Mouse (Mus musculus): ENCODE measurements around the gene Rnf213. TPM values are rescaled to one million over a fixed set of nuclear protein-coding genes. Genes with fewer than 3 reads are reported as not detected.

Rnf213 gene
- polyA plus RNA-seq, 1 experiment from 2014 or later, result 1.0 TPM

GRCm38 (mm10) chr11:119393483-119393804 lies 544 bp downstream of the Rnf213 start:
- H3K27me3 ChIP-seq (ENCODE audit: low read depth, poor library complexity, severe bottlenecking), result peaks cover 93% of the 10 kb centered on the region
- WGBS, result 26% methylated on average over 7 of the region's 7 CpGs
- no peak for DNase-seq (ENCODE audit: low spot score)

GRCm38 (mm10) chr11:119394210-119394609 lies 1.3 kb downstream of the Rnf213 start:
- Histone ChIP-seq H3K36me3 (no peaks in the 10 kb centered on the region), H3K4me3 (no peak overlapping the region), H3K27ac (replicated peaks) (no peak overlapping the region), H3K4me1 (peaks cover 45% of the 10 kb centered on the region), H3K27me3 (ENCODE audit: low read depth, poor library complexity, severe bottlenecking) (peaks cover 85% of the 10 kb centered on the region), H3K9me3 (replicated peaks) (no peaks in the 10 kb centered on the region)
- DNase-seq (ENCODE audit: low spot score), result no peak
- 36% methylated on average over 6 of the region's 6 CpGs for WGBS

More at GRCm38 (mm10) chr11:119393483-119393804, 544 bp downstream of the Rnf213 start:
- no peak overlapping the region for H3K27ac ChIP-seq (replicated peaks)
- H3K4me3 ChIP-seq, result peak overlapping the region; percentile 57
- peaks cover 45% of the 10 kb centered on the region for H3K4me1 ChIP-seq
- no peaks in the 10 kb centered on the region for H3K36me3 ChIP-seq
- H3K9me3 ChIP-seq (replicated peaks), result no peaks in the 10 kb centered on the region

DNA sequence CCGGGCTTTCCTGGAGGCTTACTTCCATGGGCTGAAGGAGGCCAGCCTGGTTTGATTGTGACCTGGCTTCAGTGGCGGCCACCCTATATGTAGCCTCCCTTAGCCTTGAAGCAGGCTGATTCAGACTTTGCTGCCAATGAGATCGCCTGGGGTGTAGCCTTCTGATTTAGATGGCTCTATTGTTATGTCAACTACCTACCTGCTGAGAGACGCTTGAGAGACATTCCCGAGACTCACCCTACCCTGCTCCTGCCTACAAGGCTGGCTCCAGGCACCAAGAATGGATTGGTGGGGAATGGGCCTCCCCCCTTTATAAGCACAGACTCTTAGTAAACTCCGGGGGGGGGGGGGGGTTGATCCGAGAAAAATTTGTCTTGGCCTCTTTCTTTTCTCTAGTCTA lies 2.5 kb downstream of the Rnf213 start:
- Histone ChIP-seq H3K27me3 (ENCODE audit: low read depth, poor library complexity, severe bottlenecking) (peaks cover 74% of the 10 kb centered on the region), H3K36me3 (no peaks in the 10 kb centered on the region), H3K9me3 (replicated peaks) (no peaks in the 10 kb centered on the region), H3K4me3 (no peak overlapping the region), H3K27ac (replicated peaks) (no peak overlapping the region), H3K4me1 (peaks cover 35% of the 10 kb centered on the region)
- no peak for DNase-seq (ENCODE audit: low spot score)
- under 1% methylated on average over 7 of the region's 7 CpGs for WGBS

DNA sequence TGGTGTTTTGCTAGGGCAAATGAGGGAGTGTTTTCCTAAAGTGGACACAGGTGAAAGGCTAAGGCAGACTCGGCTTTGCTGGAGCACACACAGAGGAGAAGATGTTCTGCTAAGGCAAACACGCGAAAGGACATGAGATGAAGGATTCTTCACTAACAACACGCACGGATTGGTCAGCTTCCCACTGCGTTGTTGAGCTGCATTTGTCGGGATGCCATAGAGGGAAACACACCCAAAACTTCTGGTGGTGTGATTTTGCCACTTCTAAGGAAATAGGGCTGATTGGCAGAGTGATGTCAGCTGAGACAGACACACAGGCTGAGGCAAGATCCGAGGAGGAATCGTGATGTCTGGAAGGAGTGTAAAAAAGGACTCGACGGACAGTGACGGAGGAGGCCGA lies 3.0 kb downstream of the Rnf213 start:
- Histone ChIP-seq H3K36me3 (no peaks in the 10 kb centered on the region), H3K27me3 (ENCODE audit: low read depth, poor library complexity, severe bottlenecking) (peaks cover 68% of the 10 kb centered on the region), H3K4me1 (peaks cover 29% of the 10 kb centered on the region), H3K27ac (replicated peaks) (no peak overlapping the region), H3K4me3 (no peak overlapping the region), H3K9me3 (replicated peaks) (no peaks in the 10 kb centered on the region)
- DNase-seq (ENCODE audit: low spot score), result no peak
- WGBS, result 13% methylated on average over 13 of the region's 13 CpGs

DNA sequence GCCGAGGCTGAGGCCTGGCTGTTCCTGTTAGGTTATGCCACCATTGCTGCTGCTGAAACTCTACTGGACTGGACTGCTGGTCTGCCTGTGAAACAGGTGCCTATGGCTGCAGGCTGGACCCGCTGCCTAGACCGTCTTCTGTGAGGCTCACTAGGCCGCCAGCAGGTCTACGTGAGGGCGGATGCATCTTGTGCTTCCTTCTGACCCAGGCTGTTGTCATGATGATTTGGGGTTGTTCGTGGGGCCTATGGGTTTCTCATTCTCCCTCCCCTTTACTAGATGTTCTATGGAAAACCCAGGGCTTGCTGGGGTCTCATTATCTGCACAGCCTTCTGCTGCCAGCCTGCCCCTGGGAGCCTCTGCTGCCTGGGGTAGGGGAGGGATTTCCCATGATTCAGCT lies 3.6 kb downstream of the Rnf213 start:
- H3K27me3 ChIP-seq (ENCODE audit: low read depth, poor library complexity, severe bottlenecking), result peaks cover 63% of the 10 kb centered on the region
- 35% methylated on average over 7 of the region's 7 CpGs for WGBS
- H3K4me1 ChIP-seq, result peaks cover 28% of the 10 kb centered on the region
- H3K36me3 ChIP-seq, result no peaks in the 10 kb centered on the region
- no peak for DNase-seq (ENCODE audit: low spot score)
- no peaks in the 10 kb centered on the region for H3K9me3 ChIP-seq (replicated peaks)
- H3K27ac ChIP-seq (replicated peaks), result no peak overlapping the region
- H3K4me3 ChIP-seq, result no peak overlapping the region

GRCm38 (mm10) chr11:119402501-119403160 lies 9.7 kb downstream of the Rnf213 start:
- Histone ChIP-seq H3K27ac (replicated peaks) (no peak overlapping the region), H3K9me3 (replicated peaks) (no peaks in the 10 kb centered on the region), H3K4me1 (no peaks in the 10 kb centered on the region), H3K4me3 (no peak overlapping the region), H3K27me3 (ENCODE audit: low read depth, poor library complexity, severe bottlenecking) (peaks cover 6% of the 10 kb centered on the region; the same call in 1 of the 2 replicates), H3K36me3 (no peaks in the 10 kb centered on the region)
- 57% methylated on average over 11 of the region's 11 CpGs for WGBS
- DNase-seq (ENCODE audit: low spot score), result no peak

- H3K27me3 ChIP-seq (ENCODE audit: low read depth, poor library complexity, severe bottlenecking), result no peaks in the 10 kb centered on the region
- H3K4me3 ChIP-seq, result no peak overlapping the region
- H3K9me3 ChIP-seq (replicated peaks), result no peaks in the 10 kb centered on the region
- DNase-seq (ENCODE audit: low spot score), result peak; percentile 53
- no peaks in the 10 kb centered on the region for H3K4me1 ChIP-seq
- WGBS, result 47% methylated on average over 5 of the region's 5 CpGs
- no peak overlapping the region for H3K27ac ChIP-seq (replicated peaks)
- H3K36me3 ChIP-seq, result no peaks in the 10 kb centered on the region
Measured at GRCm38 (mm10) chr11:119404627-119405026, 11.7 kb downstream of the Rnf213 start.

DNA sequence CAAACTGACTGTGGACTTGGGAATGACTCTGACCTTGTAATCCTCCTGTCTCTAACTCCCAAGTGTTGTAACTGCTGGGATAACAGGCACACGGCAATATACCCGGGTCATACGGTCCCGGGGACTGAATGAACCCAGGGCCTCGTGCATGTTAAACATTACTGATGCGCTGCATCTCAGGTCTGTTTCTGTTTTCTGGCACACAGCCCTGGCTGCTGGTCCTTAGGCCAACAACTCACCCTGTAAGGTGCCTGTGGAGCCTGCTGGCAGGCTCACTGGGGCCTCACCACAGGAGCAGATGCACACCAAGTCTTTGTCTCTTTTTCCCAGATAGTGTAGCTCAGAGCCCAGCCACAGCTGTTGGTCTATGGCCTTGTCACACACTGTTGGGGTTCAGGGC lies 14.5 kb downstream of the Rnf213 start:
- 91% methylated on average over 6 of the region's 6 CpGs for WGBS
- Histone ChIP-seq H3K9me3 (replicated peaks) (no peaks in the 10 kb centered on the region), H3K27me3 (ENCODE audit: low read depth, poor library complexity, severe bottlenecking) (no peaks in the 10 kb centered on the region), H3K36me3 (no peaks in the 10 kb centered on the region), H3K4me1 (no peaks in the 10 kb centered on the region), H3K27ac (replicated peaks) (no peak overlapping the region), H3K4me3 (no peak overlapping the region)
- no peak for DNase-seq (ENCODE audit: low spot score)

- 64% methylated on average over 5 of the region's 5 CpGs for WGBS
- no peak for DNase-seq (ENCODE audit: low spot score)
- Histone ChIP-seq H3K4me1 (no peaks in the 10 kb centered on the region), H3K36me3 (no peaks in the 10 kb centered on the region), H3K27me3 (ENCODE audit: low read depth, poor library complexity, severe bottlenecking) (no peaks in the 10 kb centered on the region), H3K27ac (replicated peaks) (no peak overlapping the region), H3K9me3 (replicated peaks) (no peaks in the 10 kb centered on the region), H3K4me3 (no peak overlapping the region)
Measured at GRCm38 (mm10) chr11:119407977-119408376, 15.1 kb downstream of the Rnf213 start.

DNA sequence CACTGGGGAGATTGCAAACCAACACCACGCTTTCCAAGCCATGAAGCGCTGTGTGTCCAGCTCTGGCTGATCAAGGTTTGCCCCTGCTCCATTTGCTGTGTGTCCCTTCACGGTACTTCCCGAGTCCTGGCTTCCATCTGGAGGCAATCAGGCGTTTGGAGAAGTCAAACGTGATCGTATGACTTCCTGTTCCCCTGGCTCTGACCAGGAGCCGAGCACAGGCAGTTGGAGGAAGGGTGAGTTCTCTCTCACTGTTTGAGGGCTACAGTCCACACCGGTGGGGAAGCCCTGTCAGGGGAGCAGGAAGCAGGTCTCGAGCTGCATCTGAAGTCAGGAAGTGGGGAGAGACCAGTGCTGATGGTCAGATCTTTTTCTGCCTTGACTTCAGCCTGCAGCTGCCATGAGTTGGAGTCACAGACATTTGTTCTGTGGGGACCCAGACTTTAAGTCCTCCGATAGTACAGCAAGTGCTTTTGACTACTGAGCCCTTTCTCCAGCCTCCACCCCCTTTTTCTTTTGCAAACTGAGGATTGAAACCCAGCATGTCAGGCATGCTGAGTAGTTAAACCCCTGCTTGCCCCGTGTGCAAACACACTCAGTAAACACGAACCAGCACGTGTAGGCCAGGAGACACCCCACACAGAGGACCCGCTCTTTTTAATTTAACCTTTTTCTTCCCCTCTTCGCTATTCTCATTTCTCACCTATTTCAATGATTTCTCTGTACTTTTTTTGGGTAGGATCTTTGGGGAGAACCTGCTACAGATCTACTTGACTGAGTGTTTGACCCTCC lies 26.6 kb downstream of the Rnf213 start:
- Histone ChIP-seq H3K9me3 (replicated peaks) (no peaks in the 10 kb centered on the region), H3K27me3 (ENCODE audit: low read depth, poor library complexity, severe bottlenecking) (no peaks in the 10 kb centered on the region), H3K36me3 (no peaks in the 10 kb centered on the region), H3K4me1 (0 out of 2 replicates have a peak, but pooled peaks cover 5% of the 10 kb centered on the region), H3K27ac (replicated peaks) (no peak overlapping the region), H3K4me3 (no peak overlapping the region)
- WGBS, result 69% methylated on average over 16 of the region's 16 CpGs
- DNase-seq (ENCODE audit: low spot score), result no peak

DNA sequence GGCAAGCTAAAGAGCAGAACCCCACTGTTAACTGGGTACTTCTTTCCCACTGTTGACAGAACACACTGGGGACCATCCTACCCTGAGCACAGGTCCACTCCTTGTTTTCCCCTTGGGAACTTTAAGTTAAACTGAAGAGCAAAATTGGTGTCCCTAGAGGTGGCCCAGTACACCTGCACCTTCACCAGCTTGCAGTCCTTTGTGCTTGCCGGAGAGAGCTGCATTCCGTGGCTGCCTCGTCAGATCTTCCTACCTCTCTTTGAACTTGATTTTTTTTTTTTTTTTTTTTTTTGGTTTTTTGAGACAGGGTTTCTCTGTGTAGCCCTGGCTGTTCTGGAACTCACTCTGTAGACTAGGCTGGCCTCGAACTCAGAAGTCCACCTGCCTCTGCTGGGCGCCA lies 27.5 kb downstream of the Rnf213 start:
- Histone ChIP-seq H3K4me1 (0 out of 2 replicates have a peak, but pooled peaks cover 5% of the 10 kb centered on the region), H3K4me3 (no peak overlapping the region), H3K9me3 (replicated peaks) (no peaks in the 10 kb centered on the region), H3K27ac (replicated peaks) (no peak overlapping the region), H3K36me3 (no peaks in the 10 kb centered on the region), H3K27me3 (ENCODE audit: low read depth, poor library complexity, severe bottlenecking) (no peaks in the 10 kb centered on the region)
- DNase-seq (ENCODE audit: low spot score), result no peak
- 85% methylated on average over 5 of the region's 5 CpGs for WGBS

- DNase-seq (ENCODE audit: low spot score), result no peak
- 92% methylated on average over 6 of the region's 6 CpGs for WGBS
- peaks cover 14% of the 10 kb centered on the region for H3K4me1 ChIP-seq
- no peaks in the 10 kb centered on the region for H3K9me3 ChIP-seq (replicated peaks)
- no peaks in the 10 kb centered on the region for H3K27me3 ChIP-seq (ENCODE audit: low read depth, poor library complexity, severe bottlenecking)
- H3K36me3 ChIP-seq, result no peaks in the 10 kb centered on the region
- H3K4me3 ChIP-seq, result no peak overlapping the region
- H3K27ac ChIP-seq (replicated peaks), result no peak overlapping the region
Measured at GRCm38 (mm10) chr11:119427431-119427830, 34.5 kb downstream of the Rnf213 start.

DNA sequence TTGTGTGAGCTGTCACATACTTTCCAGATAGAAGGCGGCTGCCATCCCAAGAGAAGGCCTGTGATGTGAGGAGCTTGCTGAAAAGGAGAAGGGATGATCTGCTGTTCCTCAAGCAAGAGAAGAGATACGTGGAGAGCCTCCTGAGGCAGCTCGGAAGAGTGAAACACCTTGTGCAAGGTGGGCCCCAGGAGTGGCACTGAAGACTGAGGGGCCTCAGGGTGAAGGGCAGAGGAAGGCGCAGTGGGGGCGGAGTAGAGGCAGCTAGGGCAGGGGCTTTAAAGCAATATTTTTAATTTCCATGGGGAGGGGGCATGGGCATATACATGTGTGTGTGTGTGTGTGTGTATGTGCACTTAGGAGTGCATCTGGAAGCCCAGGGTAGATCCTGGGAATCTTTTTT lies 35.1 kb downstream of the Rnf213 start:
- H3K27me3 ChIP-seq (ENCODE audit: low read depth, poor library complexity, severe bottlenecking), result no peaks in the 10 kb centered on the region
- H3K4me3 ChIP-seq, result peak overlapping the region; percentile 50; the same call in 1 of the 2 replicates
- H3K4me1 ChIP-seq, result peaks cover 14% of the 10 kb centered on the region
- no peaks in the 10 kb centered on the region for H3K9me3 ChIP-seq (replicated peaks)
- H3K27ac ChIP-seq (replicated peaks), result no peak overlapping the region
- no peak for DNase-seq (ENCODE audit: low spot score)
- WGBS, result 90% methylated on average over 5 of the region's 5 CpGs
- no peaks in the 10 kb centered on the region for H3K36me3 ChIP-seq

Measured in midbrain, embryonic 10.5 days (tissue).